ENCODE assay signal across 21 mouse cellular contexts in genomic region chr2:24674432-24675006, GRCm38 (mm10).
DNase-seq lines count a peak whose midpoint lies in the region; ATAC-seq lines count a peak whose summit lies in the region.
"Had no signal": no experiment of that assay in that cellular context is flagged by ENCODE, and none has a peak within 500 bp of the region (broad histone marks: within the 10 kb centered on the region; RNA-seq: fewer than 3 reads in every experiment).

No protein-coding gene starts in this region.

- H3K27ac ChIP-seq in embryonic facial prominence, embryonic 14.5 days (replicated peaks; ENCODE audit: low read depth, low read length), result no peak overlapping the region
- H3K27ac ChIP-seq in embryonic facial prominence, embryonic 10.5 days (replicated peaks), result no peak overlapping the region
- H3K27ac ChIP-seq: forebrain, embryonic 13.5 days; heart, embryonic 13.5 days; hindbrain, embryonic 13.5 days; kidney, postnatal 0 days; left cerebral cortex, adult 2 months; limb, embryonic 15.5 days; liver, embryonic 14.5 days; midbrain, embryonic 12.5 days had no signal

- H3K4me2 ChIP-seq in embryonic facial prominence, embryonic 14.5 days (ENCODE audit: low read depth, low read length), result no peak overlapping the region
- H3K4me2 ChIP-seq: forebrain, embryonic 13.5 days; heart, embryonic 13.5 days; hindbrain, embryonic 13.5 days; limb, embryonic 15.5 days; midbrain, embryonic 12.5 days had no signal

- no peaks in the 10 kb centered on the region for H3K36me3 ChIP-seq in embryonic facial prominence, embryonic 14.5 days (ENCODE audit: control insufficient read depth, insufficient read depth, low read length)
- H3K36me3 ChIP-seq in embryonic facial prominence, embryonic 10.5 days (replicated peaks), result no peaks in the 10 kb centered on the region
- H3K36me3 ChIP-seq: heart, embryonic 13.5 days; limb, embryonic 15.5 days; midbrain, embryonic 12.5 days had no signal

- 85% methylated on average over 6 of the region's 6 CpGs for WGBS in embryonic facial prominence, embryonic 14.5 days
- WGBS in embryonic facial prominence, embryonic 10.5 days, result 90% methylated on average over 6 of the region's 6 CpGs

- no peak overlapping the region for H3K4me3 ChIP-seq in embryonic facial prominence, embryonic 14.5 days (ENCODE audit: low read depth, low read length)
- no peak overlapping the region for H3K4me3 ChIP-seq in embryonic facial prominence, embryonic 10.5 days
- H3K4me3 ChIP-seq: forebrain, embryonic 13.5 days; heart, embryonic 13.5 days; hindbrain, embryonic 13.5 days; left cerebral cortex, adult 2 months; limb, embryonic 15.5 days; midbrain, embryonic 12.5 days had no signal

- H3K27me3 ChIP-seq in embryonic facial prominence, embryonic 14.5 days (replicated peaks; ENCODE audit: control insufficient read depth, insufficient read depth, low read length), result no peaks in the 10 kb centered on the region
- peaks cover 21% of the 10 kb centered on the region for H3K27me3 ChIP-seq in embryonic facial prominence, embryonic 10.5 days (replicated peaks; ENCODE audit: low read depth, poor library complexity, severe bottlenecking)
- H3K27me3 ChIP-seq: hindbrain, embryonic 13.5 days had no signal

- no peak overlapping the region for H3K9ac ChIP-seq in embryonic facial prominence, embryonic 14.5 days (ENCODE audit: low read depth, low read length)
- H3K9ac ChIP-seq: forebrain, embryonic 13.5 days; heart, embryonic 13.5 days; hindbrain, embryonic 13.5 days; limb, embryonic 15.5 days; liver, embryonic 14.5 days; midbrain, embryonic 12.5 days had no signal

- H3K9me3 ChIP-seq in embryonic facial prominence, embryonic 14.5 days (ENCODE audit: control insufficient read depth, low read length), result no peaks in the 10 kb centered on the region
- no peaks in the 10 kb centered on the region for H3K9me3 ChIP-seq in embryonic facial prominence, embryonic 10.5 days
- H3K9me3 ChIP-seq: forebrain, embryonic 13.5 days; heart, embryonic 13.5 days; hindbrain, embryonic 13.5 days; limb, embryonic 15.5 days; midbrain, embryonic 12.5 days had no signal

- no peak for ATAC-seq in embryonic facial prominence, embryonic 14.5 days (ENCODE audit: low read depth)
- peak; percentile 65 for ATAC-seq in granulocyte monocyte progenitor cell, adult 5-6 weeks (replicated peaks; ENCODE audit: poor library complexity, severe bottlenecking)
- ATAC-seq in monocyte, adult 5-6 weeks (replicated peaks; ENCODE audit: insufficient number of reproducible peaks, low FRiP score, low TSS enrichment, poor library complexity, severe bottlenecking), result peak; percentile 66; the same call in 1 of the 2 replicates
- ATAC-seq in erythroid progenitor cell, adult 5-6 weeks (replicated peaks; ENCODE audit: low FRiP score, poor library complexity, severe bottlenecking), result no peak
- ATAC-seq: activated CD4-positive, CD25-positive, alpha-beta regulatory T cell, adult 4 months; forebrain, embryonic 13.5 days; inflammation-experienced regulatory T-cells, adult 6 months had no signal

- 0 out of 2 replicates have a peak, but pooled peaks cover 4% of the 10 kb centered on the region for H3K4me1 ChIP-seq in embryonic facial prominence, embryonic 14.5 days (ENCODE audit: control insufficient read depth, insufficient read depth, low read length)
- peaks cover 8% of the 10 kb centered on the region for H3K4me1 ChIP-seq in embryonic facial prominence, embryonic 10.5 days

- DNase-seq in embryonic facial prominence, embryonic 14.5 days (ENCODE audit: low spot score), result peak; percentile 16
- no peak for DNase-seq in embryonic facial prominence, embryonic 10.5 days (ENCODE audit: low spot score)
- DNase-seq in lung, postnatal 25 days (ENCODE audit: low spot score), result peak; percentile 36
- no peak for DNase-seq in lung, postnatal 4 days
- DNase-seq in left cerebral cortex, postnatal 4 days, result no peak
- DNase-seq: adrenal gland, postnatal 14 days; cerebellum, adult 9-11 months; kidney, adult 2 months had no signal

- intact Hi-C loops in left cerebral cortex, postnatal 4 days (cut with DNase I), result no loop called here

Comparison
In these comparisons a context has a peak if more than half of its experiments do, and no peak if none do; other contexts are left out.
1. DNase-seq: peak in embryonic facial prominence, embryonic 14.5 days (single experiment) and lung, postnatal 25 days (single experiment); none in embryonic facial prominence, embryonic 10.5 days (single experiment), lung, postnatal 4 days (0 of 2) and left cerebral cortex, postnatal 4 days (single experiment).
2. ATAC-seq: peak in granulocyte monocyte progenitor cell, adult 5-6 weeks (single experiment) and monocyte, adult 5-6 weeks (single experiment); none in embryonic facial prominence, embryonic 14.5 days (single experiment) and erythroid progenitor cell, adult 5-6 weeks (single experiment).